Mouse (Mus musculus) ovary, postnatal 36 days (tissue): Measurements from ENCODE around the gene Parpbp.

Experiments
- DNase-seq: peaks from one replicate; pipeline ENCODE4 v3.0.0; 2022; ENCODE audit warnings: low spot score, mixed read lengths

Parpbp gene

GRCm38 (mm10) chr10:88146707-88147477 lies at the start of gene Parpbp, which contains the start of gene Nup37:
Parpbp (minus strand) TSS chr10:88146941.
Nup37 (plus strand) TSS chr10:88146992.
- DNase-seq: peak; percentile 86

- no peak for DNase-seq
Observed at GRCm38 (mm10) chr10:88167438-88168077, 20.8 kb upstream of the Parpbp start.

- no peak for DNase-seq
Observed at GRCm38 (mm10) chr10:88166158-88166557, 19.4 kb upstream of the Parpbp start.

GRCm38 (mm10) chr10:88162676-88163075 lies 15.9 kb upstream of the Parpbp start:
- DNase-seq: no peak

GRCm38 (mm10) chr10:88162096-88162495 lies 15.4 kb upstream of the Parpbp start:
- no peak for DNase-seq

- DNase-seq: no peak
Observed at GRCm38 (mm10) chr10:88151658-88152057, 4.9 kb upstream of the Parpbp start.

GRCm38 (mm10) chr10:88150381-88150780 lies 3.6 kb upstream of the Parpbp start:
- no peak for DNase-seq

GRCm38 (mm10) chr10:88146187-88146586 lies 554 bp downstream of the Parpbp start:
- DNase-seq: no peak

- no peak for DNase-seq
Observed at GRCm38 (mm10) chr10:88135630-88136029, 11.1 kb downstream of the Parpbp start.

GRCm38 (mm10) chr10:88119721-88120120 lies 27.0 kb downstream of the Parpbp start:
- no peak for DNase-seq

- DNase-seq: no peak
Observed at GRCm38 (mm10) chr10:88113290-88113689, 33.5 kb downstream of the Parpbp start.

- no peak for DNase-seq
Observed at GRCm38 (mm10) chr10:88106169-88106568, 40.6 kb downstream of the Parpbp start.

- no peak for DNase-seq
Observed at GRCm38 (mm10) chr10:88090772-88091171, 56.0 kb downstream of the Parpbp start, which contains the start of gene Pmch. Pmch (plus strand) TSS chr10:88091072.

GRCm38 (mm10) chr10:88067377-88067776 lies 79.4 kb downstream of the Parpbp start:
- DNase-seq: no peak

GRCm38 (mm10) chr10:88064872-88065271 lies 81.9 kb downstream of the Parpbp start:
- DNase-seq: no peak

- no peak for DNase-seq
Observed at GRCm38 (mm10) chr10:88063436-88063835, 83.3 kb downstream of the Parpbp start.

- DNase-seq: peak; percentile 29
Observed at GRCm38 (mm10) chr10:88056950-88057649, 89.6 kb downstream of the Parpbp start.

- no peak for DNase-seq
Observed at GRCm38 (mm10) chr10:88054233-88054985, 92.3 kb downstream of the Parpbp start.

- no peak for DNase-seq
Observed at GRCm38 (mm10) chr10:88046098-88046771, 100.5 kb downstream of the Parpbp start.

- DNase-seq: no peak
Observed at GRCm38 (mm10) chr10:88044297-88044696, 102.4 kb downstream of the Parpbp start.
